Comparison of ENCODE assay signal across 15 mouse cellular contexts in genomic region chr1:23576150-23576549, GRCm38 (mm10).
"Had no signal": no experiment of that assay in that cellular context is flagged by ENCODE, and none has a peak within 500 bp of the region (broad histone marks: within the 10 kb centered on the region; RNA-seq: fewer than 3 reads in every experiment).

No protein-coding gene starts in this region.

- DNase-seq: kidney, adult 11 months; kidney, adult 8-10 months; kidney, postnatal 10 days; kidney, postnatal 36 days; layer of hippocampus, postnatal 36 days; liver, embryonic 13.5 days; lung, adult 2 months; lung, postnatal 14 days; lung, postnatal 4 days; thymus, postnatal 25 days had no signal

- H3K4me3 ChIP-seq: kidney, embryonic 15.5 days; left cerebral cortex, adult 2 months; liver, embryonic 13.5 days; midbrain, embryonic 13.5 days; myocyte had no signal

- H3K27ac ChIP-seq: kidney, embryonic 15.5 days; left cerebral cortex, adult 2 months; liver, embryonic 13.5 days; midbrain, embryonic 13.5 days; stomach, postnatal 0 days had no signal

- ATAC-seq: midbrain, embryonic 13.5 days had no signal

- H3K36me3 ChIP-seq: kidney, embryonic 15.5 days; liver, embryonic 13.5 days; midbrain, embryonic 13.5 days had no signal

- H3K9me3 ChIP-seq: kidney, embryonic 15.5 days; liver, embryonic 13.5 days; midbrain, embryonic 13.5 days had no signal

- H3K4me1 ChIP-seq: kidney, embryonic 15.5 days; liver, embryonic 13.5 days had no signal

- H3K4me2 ChIP-seq: kidney, embryonic 15.5 days; liver, embryonic 13.5 days; midbrain, embryonic 13.5 days had no signal

- H3K9ac ChIP-seq: kidney, embryonic 15.5 days; liver, embryonic 13.5 days; midbrain, embryonic 13.5 days had no signal

- H3K27me3 ChIP-seq: kidney, embryonic 15.5 days; liver, embryonic 13.5 days; midbrain, embryonic 13.5 days had no signal
